Mouse (Mus musculus) heart, postnatal 10 days (tissue): ENCODE measurements around the gene Sypl. TPM values are rescaled to one million over a fixed set of nuclear protein-coding genes. Genes with fewer than 3 reads are reported as not detected.
A peak's percentile ranks its signal among the peaks of the same experiment; 100 is the strongest.

ENCODE experiments used
- DNase-seq, 2 experiments: peaks; one replicate each; pipeline ENCODE4 v3.0.0; 2021
- intact Hi-C: fragments of 180-260 bp; cut with DNase I; formaldehyde crosslinking; loops from one replicate; pipeline ENCODE4 v1.15.1; 2025
- total RNA-seq, 2 experiments: library from RNA; stranded (reverse); gene quantifications; 2 replicates each; pipeline ENCODE4 v1.2.3; 2021

The Sypl gene
- total RNA-seq, 2 experiments from 2014 or later, result 83.4 to 89.9 TPM

DNA sequence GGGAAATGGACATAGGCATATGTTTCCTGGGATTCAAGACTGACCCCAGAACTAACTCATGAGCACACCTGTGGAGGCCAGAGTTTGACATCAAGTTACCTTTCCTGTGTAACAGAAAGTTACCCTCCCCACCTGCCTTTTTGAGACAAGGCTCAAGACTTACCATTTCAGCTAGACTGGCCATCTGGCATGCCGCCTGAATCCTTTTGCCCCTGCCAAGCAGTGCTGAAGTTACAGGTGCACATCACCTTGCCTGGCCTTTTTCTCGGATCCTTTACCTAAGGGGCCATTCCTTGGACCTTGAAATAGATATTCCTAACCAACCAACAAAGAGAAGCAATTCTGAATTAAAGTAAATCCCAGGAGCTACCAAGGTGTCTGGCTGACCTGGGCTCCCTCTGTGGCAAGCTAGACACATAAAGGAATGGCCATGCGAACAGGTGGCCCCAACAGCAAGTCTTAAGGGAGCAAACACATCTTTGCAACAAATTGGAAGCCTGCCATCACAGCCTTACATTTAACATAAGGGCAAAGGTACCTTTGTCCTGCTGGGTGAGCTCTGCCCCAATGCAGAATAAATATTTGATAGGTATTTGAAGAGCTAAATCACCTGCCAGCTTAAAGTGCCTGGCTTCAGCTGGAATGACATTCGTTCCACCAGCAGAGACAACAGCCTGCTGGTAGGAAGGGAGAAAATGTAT lies 17.3 kb upstream of the Sypl start:
- intact Hi-C loops, result no loop called here
- DNase-seq, result no peak

DNA sequence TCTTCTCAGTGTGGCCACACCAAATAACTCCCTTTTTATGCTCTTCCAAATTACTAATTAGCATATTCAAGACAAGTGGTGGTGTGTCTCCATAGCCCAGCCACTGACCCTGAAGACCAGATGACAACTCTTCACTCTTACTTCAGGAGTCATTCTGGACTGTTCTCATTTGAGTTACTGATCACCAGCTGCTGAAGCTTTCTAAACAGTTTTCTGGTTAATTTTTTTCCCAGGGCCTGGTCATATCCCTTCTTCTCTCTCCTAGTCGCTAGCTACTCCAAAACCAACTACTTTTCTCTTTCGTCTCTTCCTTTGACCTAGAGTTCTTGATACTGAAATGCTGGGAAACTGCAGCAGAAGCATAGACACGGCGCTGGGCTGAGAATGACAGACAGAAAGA lies 12.6 kb upstream of the Sypl start:
- DNase-seq, result no peak

DNA sequence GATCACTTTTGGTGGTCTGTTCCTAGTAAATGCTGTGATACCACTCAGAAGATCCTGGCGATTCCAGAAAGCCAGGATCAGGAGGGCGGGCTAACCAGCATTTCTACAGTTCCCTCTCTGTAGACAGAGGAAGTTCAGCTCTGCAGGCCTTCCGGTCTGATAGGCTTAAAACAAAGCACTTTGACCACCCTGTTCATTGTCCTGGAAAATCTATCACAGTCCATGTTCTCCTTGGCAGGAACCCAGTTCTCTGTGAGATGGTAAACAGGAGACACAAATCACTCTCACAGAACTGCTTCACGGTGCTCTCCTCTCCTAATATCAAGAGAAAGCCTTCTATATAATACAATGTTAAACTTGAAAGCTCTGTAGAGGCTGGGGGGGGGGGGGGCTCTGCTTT lies 10.3 kb upstream of the Sypl start:
- DNase-seq, result peak; percentile 37 to 47
- intact Hi-C loops, result no loop called here

More for the DNA sequence above, 12.6 kb upstream of the Sypl start:
- intact Hi-C loops, result no loop called here

GRCm38 (mm10) chr12:32943951-32944350 lies 9.7 kb upstream of the Sypl start:
- DNase-seq, result no peak
- intact Hi-C loops, result no loop called here

- DNase-seq, result no peak
- intact Hi-C loops, result no loop called here
These were observed 8.7 kb upstream of the Sypl start for GRCm38 (mm10) chr12:32944884-32945454.

GRCm38 (mm10) chr12:32946376-32946775 lies 7.3 kb upstream of the Sypl start:
- intact Hi-C loops, result no loop called here

DNA sequence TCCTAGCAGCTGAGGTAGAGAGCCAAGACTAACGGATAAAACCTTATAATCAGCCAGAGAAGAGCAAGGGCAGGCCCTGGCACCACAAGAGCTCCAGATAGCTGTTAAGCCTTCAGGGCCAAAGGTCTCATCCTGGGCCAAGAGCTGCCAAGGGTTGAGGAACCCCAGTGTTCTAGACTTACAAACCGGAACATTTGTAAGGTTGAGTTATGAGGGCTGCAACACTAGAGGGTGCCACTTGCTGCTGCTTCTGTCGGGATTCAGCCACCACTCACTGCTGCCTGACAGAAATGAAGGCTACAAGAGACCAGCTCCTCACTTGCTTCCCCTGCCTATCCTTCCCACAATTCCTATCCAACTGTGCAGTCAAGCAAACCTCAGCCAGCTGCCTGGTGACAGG lies 1.3 kb upstream of the Sypl start:
- intact Hi-C loops, result loop anchor here (5.0 kb wide), 1 partner anchor 40 kb away; no protein-coding TSS in a partner anchor
- peak; percentile 54 to 59 for DNase-seq

More at GRCm38 (mm10) chr12:32946376-32946775, 7.3 kb upstream of the Sypl start:
- DNase-seq, result no peak

- intact Hi-C loops, result loop anchor here (5.0 kb wide), 1 partner anchor 41 kb away; no protein-coding TSS in a partner anchor
- peak in 1 of 2 experiments; percentile 24 for DNase-seq
These were observed 625 bp upstream of the Sypl start for GRCm38 (mm10) chr12:32953066-32953465.

DNA sequence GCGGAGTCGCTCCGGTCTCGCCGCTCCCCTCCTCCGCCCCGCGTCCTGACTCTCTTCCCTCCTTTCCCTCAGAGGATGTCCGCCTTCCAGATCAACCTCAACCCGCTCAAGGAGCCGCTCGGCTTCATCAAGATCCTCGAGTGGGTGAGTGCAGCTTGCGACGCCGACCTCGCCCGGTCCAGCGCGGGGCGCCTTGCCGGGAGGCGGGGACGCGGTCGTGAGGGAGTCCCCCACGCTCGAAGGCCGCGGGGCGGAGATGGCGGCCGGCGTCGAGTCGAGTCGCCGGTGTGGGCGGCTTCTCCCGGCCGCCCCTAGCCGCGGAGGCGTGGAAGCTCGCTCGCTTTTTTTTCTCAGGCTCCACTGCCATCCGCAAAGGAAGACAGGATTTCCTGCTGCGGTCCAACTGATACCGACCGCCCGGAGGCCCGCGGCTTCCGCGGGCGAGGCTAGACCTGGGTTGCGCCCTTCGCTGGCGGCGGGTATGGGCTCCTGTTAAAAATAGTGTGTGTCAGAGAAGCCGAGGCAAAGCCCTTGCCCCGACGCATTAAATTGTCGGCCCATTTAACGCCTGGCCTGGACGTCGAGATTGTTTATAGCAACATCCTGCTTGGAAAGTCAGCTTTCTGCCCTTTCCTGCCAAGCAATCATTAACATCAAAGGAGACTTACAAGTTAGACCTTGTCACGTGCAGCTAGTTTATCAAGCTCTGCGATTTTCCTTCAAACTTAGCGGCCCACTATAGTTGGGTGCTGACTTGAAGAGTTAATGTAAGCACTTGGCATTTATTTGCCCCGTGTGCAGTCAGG lies 728 bp downstream of the Sypl start:
- intact Hi-C loops, result loop anchor here (5.0 kb wide), 1 partner anchor 42 kb away; no protein-coding TSS in a partner anchor
- no peak for DNase-seq

DNA sequence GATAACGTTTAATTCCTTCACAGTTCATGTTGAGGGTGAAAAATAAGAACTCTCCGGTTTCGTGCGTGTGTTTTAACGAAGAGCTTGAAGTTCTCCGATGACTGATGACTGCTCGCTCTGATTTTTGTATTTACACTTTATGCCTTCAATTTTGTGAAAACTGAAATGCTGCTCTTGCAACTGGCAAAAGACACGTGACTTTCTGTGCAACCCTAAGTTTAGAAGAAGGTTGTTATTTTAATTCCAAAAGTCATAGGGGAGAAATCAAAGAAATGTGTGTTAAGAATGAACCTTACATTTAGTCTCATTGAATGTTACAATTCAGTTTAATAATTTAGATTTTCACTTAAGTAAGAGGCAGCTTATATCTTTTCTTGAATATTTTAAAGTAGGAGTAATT lies 1.3 kb downstream of the Sypl start:
- DNase-seq, result no peak
- intact Hi-C loops, result no loop called here

GRCm38 (mm10) chr12:32957211-32957610 lies 3.5 kb downstream of the Sypl start:
- intact Hi-C loops, result no loop called here
- no peak for DNase-seq

- intact Hi-C loops, result no loop called here
- DNase-seq, result no peak
These were observed 8.4 kb downstream of the Sypl start for GRCm38 (mm10) chr12:32962132-32962531.

- intact Hi-C loops, result no loop called here
- DNase-seq, result no peak
These were observed 10.2 kb downstream of the Sypl start for GRCm38 (mm10) chr12:32963858-32964257.

GRCm38 (mm10) chr12:32972287-32972686 lies 18.6 kb downstream of the Sypl start:
- intact Hi-C loops, result no loop called here
- no peak for DNase-seq

- intact Hi-C loops, result no loop called here
- no peak for DNase-seq
These were observed 21.2 kb downstream of the Sypl start for GRCm38 (mm10) chr12:32974893-32975292.

- no peak for DNase-seq
- intact Hi-C loops, result no loop called here
These were observed 21.8 kb downstream of the Sypl start for GRCm38 (mm10) chr12:32975501-32975900.

GRCm38 (mm10) chr12:32982631-32983030 lies 28.9 kb downstream of the Sypl start:
- DNase-seq, result no peak
- intact Hi-C loops, result no loop called here

DNA sequence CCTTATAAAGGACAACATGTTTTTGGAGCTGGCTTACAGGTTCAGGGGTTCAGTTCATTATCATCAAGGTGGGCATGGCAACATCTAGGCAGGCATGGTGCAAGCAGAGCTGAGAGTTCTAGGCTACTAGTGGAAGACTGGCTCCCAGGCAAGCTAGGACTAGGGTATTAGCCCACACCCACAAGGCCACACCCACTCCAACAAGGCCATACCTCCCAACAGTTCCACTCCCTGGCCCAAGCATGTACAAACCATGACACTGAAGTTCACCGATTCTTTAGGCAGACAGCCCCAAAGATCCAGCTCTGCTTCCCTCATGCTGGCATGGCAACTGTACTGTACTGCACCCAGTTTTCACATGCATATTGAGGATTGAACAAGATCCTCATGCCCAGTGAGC lies 29.4 kb downstream of the Sypl start:
- DNase-seq, result no peak
- intact Hi-C loops, result no loop called here

DNA sequence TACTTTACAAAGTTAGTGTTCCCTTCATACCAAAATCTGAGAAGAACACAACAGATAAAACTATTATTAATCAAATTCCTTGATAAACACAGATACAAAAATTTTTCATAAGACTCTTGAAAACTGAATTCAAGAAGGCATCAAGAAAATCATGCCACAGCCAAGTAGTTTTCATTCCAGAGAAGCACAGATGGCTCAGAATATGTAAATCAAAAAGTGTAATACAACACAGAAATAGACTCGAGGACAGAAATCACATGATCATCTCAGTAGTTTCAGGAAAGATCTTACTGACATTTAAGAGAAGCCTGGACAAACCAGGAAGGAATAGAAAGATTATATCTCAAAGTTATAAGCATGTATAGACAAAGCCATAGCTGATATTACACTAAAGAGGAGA lies 32.6 kb downstream of the Sypl start:
- intact Hi-C loops, result no loop called here
- DNase-seq, result no peak

DNA sequence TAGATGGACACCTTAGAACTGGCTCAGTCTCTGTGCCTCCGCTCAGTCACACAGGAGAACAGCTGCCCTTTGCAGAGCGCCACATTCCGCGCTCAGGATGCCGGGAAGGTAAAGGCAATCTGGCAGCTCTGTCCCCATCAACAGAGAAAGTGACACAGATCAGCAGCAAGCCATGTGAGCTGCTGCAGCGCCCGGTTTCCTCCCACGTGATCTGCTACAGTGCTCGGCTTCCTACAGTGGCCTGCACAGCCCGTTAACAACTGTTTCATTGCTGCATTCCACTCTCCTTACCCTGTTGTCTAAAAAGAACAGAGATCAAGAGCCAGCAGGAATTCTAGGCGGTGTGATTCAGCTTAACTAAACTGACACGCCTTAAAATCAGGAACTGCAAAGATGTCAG lies 36.0 kb downstream of the Sypl start:
- intact Hi-C loops, result no loop called here
- peak; percentile 33 to 43 for DNase-seq

DNA sequence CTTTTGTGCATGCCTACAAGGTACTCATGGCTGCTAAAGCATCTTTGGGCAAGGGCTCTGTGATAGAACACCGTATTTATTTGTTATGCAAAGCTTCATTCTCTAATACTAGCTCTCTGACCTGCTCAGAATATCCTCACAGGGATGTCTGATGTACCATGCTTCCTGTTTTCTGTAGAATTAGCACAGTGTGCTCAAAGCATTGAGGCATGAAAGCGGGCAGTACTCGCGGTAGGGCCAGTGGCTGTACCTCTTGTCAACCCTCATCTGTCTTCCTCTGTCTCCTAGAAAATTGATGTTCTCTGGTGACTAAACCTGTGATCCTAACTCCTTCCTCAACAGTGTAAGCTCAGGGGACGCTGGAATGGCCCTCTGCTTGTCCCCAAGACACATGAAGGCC lies 40.4 kb downstream of the Sypl start:
- no peak for DNase-seq
- intact Hi-C loops, result no loop called here
